Mouse (Mus musculus): Measurements from ENCODE around the gene Zbtb3. TPM values are rescaled to one million over a fixed set of nuclear protein-coding genes. Genes with fewer than 3 reads are reported as not detected.
A peak's percentile ranks its signal among the peaks of the same experiment; 100 is the strongest.

Zbtb3 gene
- polyA plus RNA-seq, 1 experiment = 1.8 TPM

- DNase-seq (ENCODE audit: low read depth, low spot score) = no peak
- 23% methylated on average over 15 of the region's 15 CpGs for WGBS
Observed at GRCm38 (mm10) chr19:8838041-8838730, 35.8 kb downstream of the Zbtb3 start.

- DNase-seq (ENCODE audit: low read depth, low spot score) = no peak
- 89% methylated on average over 11 of the region's 11 CpGs for WGBS
Observed at GRCm38 (mm10) chr19:8839103-8839907, 37.0 kb downstream of the Zbtb3 start, which contains the start of gene Gng3. Gene Gng3, minus strand, starts transcription at chr19:8839194.

GRCm38 (mm10) chr19:8839908-8840791 lies 37.8 kb downstream of the Zbtb3 start:
- DNase-seq (ENCODE audit: low read depth, low spot score) = no peak
- WGBS = 29% methylated on average over 29 of the region's 29 CpGs

GRCm38 (mm10) chr19:8841012-8841411 lies 38.7 kb downstream of the Zbtb3 start:
- 90% methylated on average over 7 of the region's 7 CpGs for WGBS
- DNase-seq (ENCODE audit: low read depth, low spot score) = no peak

- DNase-seq (ENCODE audit: low read depth, low spot score) = no peak
- WGBS = 88% methylated on average over 6 of the region's 6 CpGs
Observed at GRCm38 (mm10) chr19:8842961-8843360, 40.6 kb downstream of the Zbtb3 start.

- 66% methylated on average over 5 of the region's 5 CpGs for WGBS
- DNase-seq (ENCODE audit: low read depth, low spot score) = peak; percentile 56
Observed at GRCm38 (mm10) chr19:8844371-8845129, 42.2 kb downstream of the Zbtb3 start.

GRCm38 (mm10) chr19:8848356-8848755 lies 46.0 kb downstream of the Zbtb3 start:
- WGBS = 78% methylated on average over 5 of the region's 5 CpGs
- no peak for DNase-seq (ENCODE audit: low read depth, low spot score)

- no peak for DNase-seq (ENCODE audit: low read depth, low spot score)
- 27% methylated on average over 7 of the region's 7 CpGs for WGBS
Observed at GRCm38 (mm10) chr19:8850402-8850901, 48.1 kb downstream of the Zbtb3 start, which contains the start of gene Lrrn4cl. Gene Lrrn4cl, plus strand, starts transcription at chr19:8850768.

GRCm38 (mm10) chr19:8851639-8852038 lies 49.3 kb downstream of the Zbtb3 start:
- 40% methylated on average over 7 of the region's 7 CpGs for WGBS

GRCm38 (mm10) chr19:8852236-8852928 lies 50.0 kb downstream of the Zbtb3 start:
- DNase-seq (ENCODE audit: low read depth, low spot score) = no peak
- WGBS = 59% methylated on average over 10 of the region's 10 CpGs

More at GRCm38 (mm10) chr19:8851639-8852038, 49.3 kb downstream of the Zbtb3 start:
- no peak for DNase-seq (ENCODE audit: low read depth, low spot score)

GRCm38 (mm10) chr19:8853117-8853516 lies 50.8 kb downstream of the Zbtb3 start:
- no peak for DNase-seq (ENCODE audit: low read depth, low spot score)

More at GRCm38 (mm10) chr19:8853117-8853516, 50.8 kb downstream of the Zbtb3 start:
- 83% methylated on average over 3 of the region's 3 CpGs for WGBS

Other genes with a start within 250 kb of the Zbtb3 start
- gene Slc22a8, start 211.3 kb upstream of the Zbtb3 start, polyA plus RNA-seq (2012; rRNA removed) = not detected in 2 replicates
- gene Slc22a6, start 184.5 kb upstream of the Zbtb3 start, polyA plus RNA-seq (2012; rRNA removed) = not detected in 2 replicates
- 2.7 and 3.2 TPM in 2 replicates for gene Chrm1, start 138.8 kb upstream of the Zbtb3 start, polyA plus RNA-seq (2012; rRNA removed)
- gene Slc3a2, start 79.2 kb upstream of the Zbtb3 start, polyA plus RNA-seq (2012; rRNA removed) = 194 and 323 TPM in 2 replicates
- 33.3 and 39.9 TPM in 2 replicates for gene Wdr74, start 66.7 kb upstream of the Zbtb3 start, polyA plus RNA-seq (2012; rRNA removed)
- not detected in 2 replicates for gene 1700092M07Rik, start 61.8 kb upstream of the Zbtb3 start, polyA plus RNA-seq (2012; rRNA removed)
- gene Stx5a, start 61.1 kb upstream of the Zbtb3 start, polyA plus RNA-seq (2012; rRNA removed) = 71.7 and 97.3 TPM in 2 replicates
- 79.1 and 92.6 TPM in 2 replicates for gene Nxf1, start 45.5 kb upstream of the Zbtb3 start, polyA plus RNA-seq (2012; rRNA removed)
- 107 and 131 TPM in 2 replicates for gene Tmem223, start 31.6 kb upstream of the Zbtb3 start, polyA plus RNA-seq (2012; rRNA removed)
- gene Tmem179b, start 28.1 kb upstream of the Zbtb3 start, polyA plus RNA-seq (2012; rRNA removed) = 107 and 122 TPM in 2 replicates
- 7.8 and 8.1 TPM in 2 replicates for gene Taf6l, start 16.1 kb upstream of the Zbtb3 start, polyA plus RNA-seq (2012; rRNA removed)
- 46.2 and 53.1 TPM in 2 replicates for gene Polr2g, start 4.0 kb upstream of the Zbtb3 start, polyA plus RNA-seq (2012; rRNA removed)
- gene Ttc9c, start 16.8 kb downstream of the Zbtb3 start, polyA plus RNA-seq (2012; rRNA removed) = 14.8 and 23.6 TPM in 2 replicates
- 16.3 and 21.8 TPM in 2 replicates for gene Hnrnpul2, start 17.5 kb downstream of the Zbtb3 start, polyA plus RNA-seq (2012; rRNA removed)
- 2.4 and 4.4 TPM in 2 replicates for gene AC129217.1, start 27.2 kb downstream of the Zbtb3 start, polyA plus RNA-seq (2012; rRNA removed)
- 79.8 and 82.1 TPM in 2 replicates for gene Bscl2, start 34.9 kb downstream of the Zbtb3 start, polyA plus RNA-seq (2012; rRNA removed)
- 1.4 and 1.6 TPM in 2 replicates for gene Gng3, start 36.6 kb downstream of the Zbtb3 start, polyA plus RNA-seq (2012; rRNA removed)
- gene Lrrn4cl, start 48.2 kb downstream of the Zbtb3 start, polyA plus RNA-seq (2012; rRNA removed) = 0.74 and 0.84 TPM in 2 replicates
- 82.6 and 86.1 TPM in 2 replicates for gene Ubxn1, start 68.9 kb downstream of the Zbtb3 start, polyA plus RNA-seq (2012; rRNA removed)
- 19.7 and 23.4 TPM in 2 replicates for gene Uqcc3, start 78.4 kb downstream of the Zbtb3 start, polyA plus RNA-seq (2012; rRNA removed)
- gene Lbhd1, start 81.2 kb downstream of the Zbtb3 start, polyA plus RNA-seq (2012; rRNA removed) = 2.2 and 2.3 TPM in 2 replicates
- gene Gm49403, start 81.4 kb downstream of the Zbtb3 start, polyA plus RNA-seq (2012; rRNA removed) = not detected in 2 replicates
- gene 1810009A15Rik, start 86.3 kb downstream of the Zbtb3 start, polyA plus RNA-seq (2012; rRNA removed) = 17.7 and 21.0 TPM in 2 replicates
- not detected in 2 replicates for gene Gm49416, start 86.4 kb downstream of the Zbtb3 start, polyA plus RNA-seq (2012; rRNA removed)
- gene Ints5, start 90.5 kb downstream of the Zbtb3 start, polyA plus RNA-seq (2012; rRNA removed) = 24.4 and 26.9 TPM in 2 replicates
- 104 and 157 TPM in 2 replicates for gene Ganab, start 95.5 kb downstream of the Zbtb3 start, polyA plus RNA-seq (2012; rRNA removed)
- 66.6 and 72.2 TPM in 2 replicates for gene B3gat3, start 117.8 kb downstream of the Zbtb3 start, polyA plus RNA-seq (2012; rRNA removed)
- 6.8 and 8.9 TPM in 2 replicates for gene Rom1, start 126.8 kb downstream of the Zbtb3 start, polyA plus RNA-seq (2012; rRNA removed)
- gene Eml3, start 127.0 kb downstream of the Zbtb3 start, polyA plus RNA-seq (2012; rRNA removed) = 24.3 and 32.1 TPM in 2 replicates
- 30.6 and 32.3 TPM in 2 replicates for gene Mta2, start 139.3 kb downstream of the Zbtb3 start, polyA plus RNA-seq (2012; rRNA removed)
- 13.6 and 18.5 TPM in 2 replicates for gene Tut1, start 151.3 kb downstream of the Zbtb3 start, polyA plus RNA-seq (2012; rRNA removed)
- 302 and 315 TPM in 2 replicates for gene Eef1g, start 164.5 kb downstream of the Zbtb3 start, polyA plus RNA-seq (2012; rRNA removed)
- gene Ahnak, start 186.7 kb downstream of the Zbtb3 start, polyA plus RNA-seq (2012; rRNA removed) = 11.2 and 19.9 TPM in 2 replicates